Mouse (Mus musculus): ENCODE measurements around the gene Gm11172.
"Not testable (repeated sequence)": the region's sequence is repeated elsewhere in the genome, so short reads cannot be mapped to it uniquely, and the experiment has no call there.

Gm11172 gene

DNA sequence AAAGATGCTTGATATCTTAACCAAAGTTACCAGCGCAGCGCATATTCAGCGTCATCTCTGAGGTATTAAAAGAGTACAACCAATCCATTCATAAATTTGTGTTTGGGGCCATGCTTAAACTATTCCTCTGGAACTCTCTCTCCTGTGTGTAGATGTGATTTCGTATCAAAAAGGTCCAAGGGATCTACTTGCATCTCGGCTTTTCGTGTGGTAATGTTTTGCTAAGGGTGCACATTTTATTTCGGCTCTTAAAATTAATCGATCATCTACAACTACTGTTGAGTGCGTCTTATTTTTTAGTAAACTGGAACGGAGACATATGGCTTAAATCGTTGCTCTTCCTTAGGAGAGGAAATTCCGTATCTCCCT, 21.8 kb downstream of the Gm11172 start:
- DNase-seq (ENCODE audit: low spot score): no peak

DNA sequence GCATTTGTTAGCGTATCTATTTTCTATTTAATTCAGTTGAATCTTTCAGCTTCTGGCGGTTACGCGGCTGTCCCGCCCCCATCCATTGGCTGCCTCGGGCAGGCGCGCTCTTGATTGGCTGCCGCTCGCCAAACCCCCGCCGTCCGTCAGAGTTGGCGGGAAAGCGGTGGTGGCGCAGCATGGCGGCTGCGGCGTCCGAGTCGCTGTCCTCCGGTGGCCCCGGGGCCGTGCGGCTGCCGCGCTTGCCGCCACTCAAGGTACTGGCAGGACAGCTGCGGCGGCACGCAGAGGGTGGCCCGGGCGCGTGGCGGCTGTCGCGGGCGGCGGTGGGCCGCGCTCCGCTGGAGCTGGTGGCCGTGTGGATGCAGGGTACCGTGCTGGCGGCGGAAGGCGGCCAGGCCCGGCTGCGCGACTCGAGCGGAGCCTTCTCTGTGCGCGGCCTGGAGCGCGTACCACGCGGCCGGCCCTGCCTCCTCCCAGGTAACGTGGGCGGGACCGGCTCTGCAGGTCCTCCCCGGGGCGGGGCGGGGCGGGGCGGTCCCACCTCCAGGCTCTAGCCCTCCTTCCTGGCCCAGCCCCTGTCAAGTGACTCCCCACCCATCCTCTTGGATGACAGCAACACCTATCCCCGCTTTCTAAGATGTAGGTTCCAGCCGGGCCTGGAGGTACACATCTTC, 22.3 kb downstream of the Gm11172 start, which contains the start of gene Rmi2:
Gene Rmi2 (plus strand): TSS at position 149 of the 677 bp plus-strand sequence.
- DNase-seq (ENCODE audit: low spot score): peak; percentile 79

- DNase-seq (ENCODE audit: low spot score): no peak
These were observed 23.7 kb downstream of the Gm11172 start for GRCm38 (mm10) chr16:10836388-10836787.

GRCm38 (mm10) chr16:10837250-10837649, 24.5 kb downstream of the Gm11172 start:
- DNase-seq (ENCODE audit: low spot score): no peak

DNA sequence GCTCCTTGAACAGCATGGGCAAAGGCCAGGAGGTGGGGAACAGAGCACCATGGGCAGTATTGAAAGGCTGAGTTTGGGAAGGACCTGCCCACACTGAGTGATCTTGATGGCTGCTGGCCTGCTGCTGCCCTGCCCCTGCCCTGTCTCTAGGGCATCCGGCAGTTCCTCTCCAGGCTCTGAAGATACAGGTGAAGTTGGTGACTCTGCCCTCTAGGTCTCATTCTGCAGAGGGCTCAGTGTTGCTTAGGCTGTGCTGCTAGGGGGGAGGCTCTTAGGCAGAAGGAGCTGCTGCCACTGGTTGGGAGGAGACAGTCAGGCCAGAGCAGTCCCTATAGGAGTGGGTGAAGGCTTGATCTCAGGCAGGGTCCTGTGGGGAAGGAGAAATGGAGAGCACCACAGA, 25.2 kb downstream of the Gm11172 start:
- DNase-seq (ENCODE audit: low spot score): no peak

- no peak for DNase-seq (ENCODE audit: low spot score)
These were observed 26.0 kb downstream of the Gm11172 start for GRCm38 (mm10) chr16:10838487-10839245.

- no peak for DNase-seq (ENCODE audit: low spot score)
These were observed 27.3 kb downstream of the Gm11172 start for GRCm38 (mm10) chr16:10840018-10840417.

DNA sequence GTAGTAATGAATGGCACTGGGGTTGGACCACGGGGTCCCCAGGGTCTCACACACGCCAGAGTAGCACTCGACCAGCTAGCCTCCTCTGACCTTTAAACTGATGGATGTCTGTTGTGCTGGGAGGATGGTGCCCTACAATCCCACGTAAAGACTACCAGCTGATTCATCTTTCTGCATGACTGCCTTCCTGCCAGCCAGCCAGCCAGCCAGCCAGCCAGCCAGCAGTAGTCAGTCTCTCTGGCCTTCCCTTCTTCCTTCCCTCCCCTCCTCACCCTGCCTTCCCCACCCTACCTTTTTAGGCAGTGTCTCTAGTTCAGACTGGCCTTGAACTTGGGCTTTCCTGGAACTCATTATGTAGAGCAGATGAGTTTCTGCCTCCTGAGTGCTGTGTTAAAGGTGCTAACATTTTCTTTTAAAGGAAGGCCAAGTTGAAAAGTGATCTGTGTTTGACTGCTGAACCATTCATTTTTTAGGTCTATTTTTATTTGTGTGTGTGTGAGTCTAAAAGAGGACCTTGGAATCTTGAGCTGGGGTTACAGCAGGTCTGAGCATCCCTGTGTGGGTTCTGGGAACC, 29.7 kb downstream of the Gm11172 start:
- DNase-seq (ENCODE audit: low spot score): no peak

DNA sequence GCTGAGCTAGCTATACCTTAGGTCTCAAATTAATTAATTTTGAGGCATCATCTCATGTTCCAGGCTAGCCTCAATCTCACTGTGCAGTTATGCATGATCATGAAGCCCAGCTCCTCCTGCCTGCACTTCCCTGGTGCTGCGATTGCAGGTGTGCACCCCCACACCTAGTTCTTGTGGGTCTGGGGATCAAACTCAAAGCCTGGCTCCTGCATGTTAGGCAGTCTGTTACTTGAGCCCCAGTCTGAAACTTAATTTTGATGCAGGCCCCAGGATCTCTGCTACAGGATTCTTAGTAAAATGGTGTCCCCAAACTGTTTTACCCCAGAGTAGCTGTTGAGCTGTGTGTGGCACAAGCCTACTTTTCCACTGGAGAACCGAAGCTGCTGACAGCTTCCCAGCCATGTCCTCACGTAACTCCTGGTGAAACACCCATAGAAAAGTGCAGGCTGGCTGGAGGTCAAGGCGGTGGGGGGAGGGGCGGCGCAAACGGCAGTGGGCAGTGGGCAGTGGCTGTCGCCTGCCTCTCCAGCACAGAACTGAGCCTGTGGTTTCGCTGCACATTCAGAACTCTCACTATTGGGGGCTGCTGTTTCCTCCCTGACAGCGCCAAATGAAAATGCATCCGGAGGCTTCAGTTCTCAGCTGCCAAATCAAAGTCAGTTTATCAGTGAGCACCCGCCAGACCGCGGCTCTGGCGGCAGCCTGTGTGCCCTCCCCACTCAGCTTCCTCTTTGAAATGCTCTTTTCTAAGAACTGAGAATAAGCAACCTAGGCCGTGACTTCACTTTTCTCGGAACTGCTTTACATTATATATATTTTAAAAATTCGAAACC, 31.0 kb downstream of the Gm11172 start:
- peak; percentile 30 for DNase-seq (ENCODE audit: low spot score)

GRCm38 (mm10) chr16:10844319-10844670, 31.6 kb downstream of the Gm11172 start:
- DNase-seq (ENCODE audit: low spot score): no peak

DNA sequence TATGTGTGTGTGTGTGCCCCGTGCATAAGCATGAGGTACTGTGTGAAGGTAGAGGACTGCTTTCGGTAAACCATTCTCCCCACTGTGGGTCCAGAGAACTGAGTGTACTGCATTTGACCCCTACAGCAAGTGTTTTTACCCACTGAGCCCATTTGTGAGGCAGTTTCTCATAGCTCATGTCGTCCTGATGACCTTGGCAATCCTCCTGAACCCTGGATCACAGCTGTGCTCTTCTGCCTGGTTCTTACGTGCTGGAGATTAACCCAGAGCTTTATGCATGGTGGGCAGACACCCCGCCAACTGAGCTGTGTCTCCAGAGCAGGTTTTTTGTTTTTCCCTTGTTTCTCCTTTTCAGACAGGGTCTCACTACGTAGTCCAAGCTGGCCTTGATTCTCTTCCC, 33.2 kb downstream of the Gm11172 start:
- no peak for DNase-seq (ENCODE audit: low spot score)

DNA sequence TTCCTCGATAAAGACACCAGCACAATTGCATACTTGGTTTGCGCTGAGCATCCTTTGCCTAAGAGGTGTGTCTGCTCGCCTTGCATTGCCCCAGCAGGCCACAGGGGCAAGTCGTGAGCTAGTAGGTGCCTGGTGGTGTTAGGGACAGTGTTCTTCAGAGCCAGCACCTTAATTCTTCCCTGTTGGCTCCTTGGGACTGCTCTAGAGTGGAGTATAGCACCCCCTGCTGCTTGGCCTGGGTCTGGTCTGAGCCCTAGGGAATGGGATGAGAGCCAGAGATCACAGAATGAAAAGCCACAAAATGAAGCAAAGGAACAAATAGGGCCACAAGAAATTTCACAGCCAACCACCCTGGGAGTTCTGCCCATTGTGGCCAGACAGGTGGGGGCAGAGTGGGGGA, 33.8 kb downstream of the Gm11172 start:
- no peak for DNase-seq (ENCODE audit: low spot score)

DNA sequence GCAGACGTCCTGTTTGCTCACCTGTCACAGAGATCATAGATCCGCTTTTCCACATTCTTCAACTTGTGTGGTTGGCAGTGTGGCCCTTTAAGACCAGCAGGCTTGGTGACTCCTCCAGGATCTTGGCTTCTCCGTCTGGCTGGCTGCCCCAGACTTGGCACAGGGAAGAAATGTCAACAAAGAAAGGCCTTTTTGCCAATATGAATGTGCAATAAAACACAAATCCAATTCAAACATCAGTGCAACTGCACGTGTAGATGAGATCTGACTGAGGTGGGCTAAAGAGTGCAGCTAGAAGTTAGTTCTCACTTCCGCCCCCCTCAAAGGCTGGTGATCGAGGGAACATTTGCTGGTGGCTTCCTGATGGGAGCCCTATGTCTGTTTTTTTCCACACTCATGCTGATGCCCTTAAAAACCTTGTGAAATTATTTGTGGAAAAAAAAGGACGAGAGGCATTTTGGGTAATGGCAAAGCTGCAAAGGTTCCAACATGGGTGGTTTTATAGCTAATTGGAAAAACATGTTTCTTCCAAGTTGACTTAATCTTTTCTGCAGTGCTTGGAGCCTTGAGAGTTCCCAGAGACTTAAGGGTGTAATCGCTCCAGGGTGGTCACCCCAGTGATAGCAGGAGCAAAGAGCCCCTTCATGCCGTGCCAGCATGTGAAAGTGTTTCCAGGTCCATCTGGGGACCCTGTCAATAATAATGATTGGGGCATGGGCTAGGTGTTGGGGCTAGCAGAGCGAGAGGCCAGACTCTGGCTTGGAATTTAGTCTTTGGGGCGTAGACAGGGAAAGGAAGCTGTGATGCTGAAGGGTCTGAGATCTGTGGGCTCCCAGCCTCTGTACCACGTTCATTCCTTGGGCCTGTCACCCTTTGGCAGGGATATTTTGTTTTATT, 37.5 kb downstream of the Gm11172 start:
- no peak for DNase-seq (ENCODE audit: low spot score)

- no peak for DNase-seq (ENCODE audit: low spot score)
These were observed 38.2 kb downstream of the Gm11172 start for GRCm38 (mm10) chr16:10850905-10851304.

DNA sequence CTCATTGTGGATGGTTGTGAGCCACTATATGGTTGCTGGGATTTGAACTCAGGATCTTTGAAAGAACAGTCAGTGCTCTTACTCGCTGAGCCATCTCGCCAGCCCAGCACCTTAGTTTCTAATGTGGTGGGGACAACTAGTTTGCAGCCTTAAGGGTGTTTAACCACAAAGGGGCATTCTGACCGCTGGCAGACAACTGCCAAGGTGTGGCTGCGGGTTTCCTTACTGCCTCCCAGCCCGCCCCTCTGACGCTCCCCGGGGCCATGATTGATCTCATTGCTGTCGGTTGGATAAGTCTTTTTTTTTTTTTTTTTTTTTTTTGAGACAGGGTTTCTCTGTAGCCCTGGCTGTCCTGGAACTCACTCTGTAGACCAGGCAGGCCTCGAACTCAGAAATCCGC, 39.5 kb downstream of the Gm11172 start:
- not testable (repeated sequence) for DNase-seq (ENCODE audit: low spot score)

- DNase-seq (ENCODE audit: low spot score): no peak
These were observed 47.1 kb downstream of the Gm11172 start for GRCm38 (mm10) chr16:10859726-10860245.

DNA sequence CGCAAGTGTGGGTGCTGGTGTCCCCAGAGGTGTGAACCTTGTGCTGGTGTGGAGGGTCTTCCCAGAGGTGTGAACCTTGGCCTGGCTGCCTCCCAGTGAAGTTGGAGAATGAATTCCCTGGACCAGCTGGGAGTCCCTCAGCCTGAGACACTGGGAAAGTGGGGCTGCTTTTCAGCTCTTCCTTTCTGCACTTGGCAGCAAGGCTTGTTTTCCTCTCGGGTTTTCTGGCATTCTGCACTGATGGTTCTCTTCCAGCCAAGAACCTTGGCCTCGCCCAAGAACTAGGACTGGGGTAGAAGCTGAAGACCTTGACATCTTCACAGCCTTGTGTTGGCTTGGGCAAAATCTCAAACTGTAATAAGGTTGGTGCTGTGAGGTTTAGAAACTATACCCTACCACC, 48.7 kb downstream of the Gm11172 start:
- no peak for DNase-seq (ENCODE audit: low spot score)
